Mouse (Mus musculus) neural tube, embryonic 14.5 days (tissue): Measurements from ENCODE around the gene Trappc2l. TPM values are rescaled to one million over a fixed set of nuclear protein-coding genes. Genes with fewer than 3 reads are reported as not detected.
A peak's percentile ranks its signal among the peaks of the same experiment; 100 is the strongest.

Experiments used
- ATAC-seq: fragments of 200-750 bp; cut with Nextera tagmentation; 2 replicates; pipeline ENCODE4 v1.8.0; 2017; ENCODE audit warnings: low read depth, mild to moderate bottlenecking, moderate TSS enrichment, moderate library complexity
- H3K27ac ChIP-seq: fragments of 300-500 bp; sonication (generic); 2 replicates; pipeline ENCODE4 v1.5.1; 2014; ENCODE audit warnings: low read depth, mild to moderate bottlenecking, control low read depth, low read length, moderate library complexity, mixed read lengths
- H3K27me3 ChIP-seq: fragments of 300-500 bp; sonication (generic); 2 replicates; pipeline ENCODE4 v1.6.1; 2014; ENCODE audit warnings: low read length; ENCODE audit not compliant: control insufficient read depth, insufficient read depth
- H3K36me3 ChIP-seq: fragments of 300-500 bp; sonication (generic); 2 replicates; pipeline ENCODE4 v1.6.1; 2014; ENCODE audit warnings: low read length, mixed read lengths; ENCODE audit not compliant: control insufficient read depth, insufficient read depth
- H3K4me1 ChIP-seq: fragments of 300-500 bp; sonication (generic); 2 replicates; pipeline ENCODE4 v1.6.1; 2014; ENCODE audit warnings: low read length; ENCODE audit not compliant: control insufficient read depth, insufficient read depth
- H3K4me2 ChIP-seq: fragments of 300-500 bp; sonication (generic); 2 replicates; pipeline ENCODE4 v1.6.1; 2014; ENCODE audit warnings: mild to moderate bottlenecking, low read depth, low read length, control low read depth
- H3K4me3 ChIP-seq: fragments of 300-500 bp; sonication (generic); 2 replicates; pipeline ENCODE4 v1.5.1; 2014; ENCODE audit warnings: low read depth, low read length, control low read depth, mixed read lengths
- H3K9ac ChIP-seq: fragments of 300-500 bp; sonication (generic); replicated peaks from 2 replicates; pipeline ENCODE4 v1.6.1; 2014; ENCODE audit warnings: low read depth, mild to moderate bottlenecking, control low read depth, low read length, mixed read lengths
- H3K9me3 ChIP-seq: fragments of 300-500 bp; sonication (generic); 2 replicates; pipeline ENCODE4 v1.6.1; 2016; ENCODE audit warnings: low read length; ENCODE audit not compliant: control insufficient read depth
- WGBS: fragments of 180-500 bp; shearing (Covaris S2); extraction: QIAGEN DNeasy Blood & Tissue Kit; methylation state at CpG from one replicate; pipeline ENCODE4 v1.1.7; 2014; 5-methylcytosine and 5-hydroxymethylcytosine counted together
- polyA plus RNA-seq: library from polyadenylated mRNA; unstranded; fragments of >200 nt; fragmentation: Nextera tagmentation; extraction: Ambion mirVana; gene quantifications from 2 replicates; pipeline ENCODE4 v1.2.1, GENCODE M21; 2014

Gene Trappc2l
- 119 and 150 TPM in 2 replicates for polyA plus RNA-seq

GRCm38 (mm10) chr8:122611295-122612133 lies at the start of gene Trappc2l, which contains the start of gene Galns:
Gene Trappc2l (plus strand): TSS chr8:122611640.
Gene Galns (minus strand): TSS chr8:122611463.
- Histone ChIP-seq H3K27ac (peak within 1 kb of the TSS; percentile 82), H3K9ac (peak within 1 kb of the TSS; percentile 72), H3K9me3 (no peaks in the 10 kb centered on the region), H3K4me1 (peaks cover 12% of the 10 kb centered on the region), H3K4me3 (peak within 1 kb of the TSS; percentile 67), H3K27me3 (no peaks in the 10 kb centered on the region), H3K36me3 (no peaks in the 10 kb centered on the region), H3K4me2 (peak within 1 kb of the TSS; percentile 88)
- WGBS = under 1% methylated on average over 56 of the region's 57 CpGs
- ATAC-seq = peak; percentile 97

GRCm38 (mm10) chr8:122564363-122565352 lies 46.8 kb upstream of the Trappc2l start:
- ATAC-seq = no peak
- H3K4me2 ChIP-seq = no peak overlapping the region
- H3K36me3 ChIP-seq = no peaks in the 10 kb centered on the region

GRCm38 (mm10) chr8:122566766-122567165 lies 44.7 kb upstream of the Trappc2l start:
- Histone ChIP-seq H3K4me2 (peak overlapping the region; percentile 86), H3K4me1 (peaks cover 7% of the 10 kb centered on the region), H3K9ac (peak overlapping the region; percentile 76; the same call in 1 of the 2 replicates), H3K36me3 (0 out of 2 replicates have a peak, but pooled peaks cover under 1% of the 10 kb centered on the region), H3K27me3 (no peaks in the 10 kb centered on the region), H3K4me3 (peak overlapping the region; percentile 73), H3K27ac (peak overlapping the region; percentile 69; the same call in 1 of the 2 replicates), H3K9me3 (no peaks in the 10 kb centered on the region)
- WGBS = 42% methylated on average over 6 of the region's 6 CpGs
- no peak for ATAC-seq

More at GRCm38 (mm10) chr8:122564363-122565352, 46.8 kb upstream of the Trappc2l start:
- no peak overlapping the region for H3K9ac ChIP-seq
- H3K27ac ChIP-seq = no peak overlapping the region
- H3K4me1 ChIP-seq = peaks cover 7% of the 10 kb centered on the region
- H3K27me3 ChIP-seq = no peaks in the 10 kb centered on the region
- no peak overlapping the region for H3K4me3 ChIP-seq
- no peaks in the 10 kb centered on the region for H3K9me3 ChIP-seq
- 89% methylated on average over 25 of the region's 25 CpGs for WGBS

GRCm38 (mm10) chr8:122567361-122568108 lies 43.9 kb upstream of the Trappc2l start, which contains the start of gene Cdt1:
Gene Cdt1 (plus strand): TSS chr8:122568015.
- peak within 1 kb of the TSS; percentile 73 for H3K4me3 ChIP-seq
- H3K4me1 ChIP-seq = peaks cover 7% of the 10 kb centered on the region
- H3K27ac ChIP-seq = peak within 1 kb of the TSS; percentile 69
- ATAC-seq = peak; percentile 97
- H3K36me3 ChIP-seq = 0 out of 2 replicates have a peak, but pooled peaks cover 3% of the 10 kb centered on the region
- no peaks in the 10 kb centered on the region for H3K9me3 ChIP-seq
- no peaks in the 10 kb centered on the region for H3K27me3 ChIP-seq
- peak within 1 kb of the TSS; percentile 76 for H3K9ac ChIP-seq
- peak within 1 kb of the TSS; percentile 86 for H3K4me2 ChIP-seq
- under 1% methylated on average over 62 of the region's 62 CpGs for WGBS

GRCm38 (mm10) chr8:122568109-122568504 lies 43.3 kb upstream of the Trappc2l start:
- Histone ChIP-seq H3K9me3 (no peaks in the 10 kb centered on the region), H3K4me3 (peak overlapping the region; percentile 73), H3K4me2 (peak overlapping the region; percentile 86), H3K36me3 (0 out of 2 replicates have a peak, but pooled peaks cover 3% of the 10 kb centered on the region), H3K9ac (peak overlapping the region; percentile 76), H3K4me1 (peaks cover 7% of the 10 kb centered on the region), H3K27ac (peak overlapping the region; percentile 69), H3K27me3 (no peaks in the 10 kb centered on the region)
- peak; percentile 63 for ATAC-seq
- under 1% methylated on average over 34 of the region's 34 CpGs for WGBS

GRCm38 (mm10) chr8:122568881-122569309 lies 42.5 kb upstream of the Trappc2l start:
- Histone ChIP-seq H3K4me3 (peak overlapping the region; percentile 7; the same call in 1 of the 2 replicates), H3K4me1 (peaks cover 7% of the 10 kb centered on the region), H3K4me2 (peak overlapping the region; percentile 86), H3K27me3 (no peaks in the 10 kb centered on the region), H3K36me3 (0 out of 2 replicates have a peak, but pooled peaks cover 3% of the 10 kb centered on the region), H3K9ac (no peak overlapping the region), H3K27ac (no peak overlapping the region), H3K9me3 (no peaks in the 10 kb centered on the region)
- 10% methylated on average over 10 of the region's 10 CpGs for WGBS
- no peak for ATAC-seq

- no peak for ATAC-seq
- Histone ChIP-seq H3K4me1 (peaks cover 7% of the 10 kb centered on the region), H3K4me3 (peak overlapping the region; percentile 7; the same call in 1 of the 2 replicates), H3K27me3 (no peaks in the 10 kb centered on the region), H3K27ac (no peak overlapping the region), H3K9me3 (no peaks in the 10 kb centered on the region), H3K36me3 (0 out of 2 replicates have a peak, but pooled peaks cover 6% of the 10 kb centered on the region), H3K4me2 (peak overlapping the region; percentile 86; the same call in 1 of the 2 replicates), H3K9ac (no peak overlapping the region)
- 64% methylated on average over 9 of the region's 9 CpGs for WGBS
Measured at GRCm38 (mm10) chr8:122569329-122569728, 42.1 kb upstream of the Trappc2l start.

- WGBS = 95% methylated on average over 16 of the region's 16 CpGs
- ATAC-seq = no peak
- Histone ChIP-seq H3K36me3 (0 out of 2 replicates have a peak, but pooled peaks cover 6% of the 10 kb centered on the region), H3K27ac (no peak overlapping the region), H3K4me1 (peaks cover 11% of the 10 kb centered on the region), H3K9me3 (no peaks in the 10 kb centered on the region), H3K4me3 (no peak overlapping the region), H3K9ac (no peak overlapping the region), H3K4me2 (no peak overlapping the region), H3K27me3 (no peaks in the 10 kb centered on the region)
Measured at GRCm38 (mm10) chr8:122569996-122570395, 41.4 kb upstream of the Trappc2l start.
